ENCODE assay signal across 17 mouse cellular contexts in the genomic region with DNA sequence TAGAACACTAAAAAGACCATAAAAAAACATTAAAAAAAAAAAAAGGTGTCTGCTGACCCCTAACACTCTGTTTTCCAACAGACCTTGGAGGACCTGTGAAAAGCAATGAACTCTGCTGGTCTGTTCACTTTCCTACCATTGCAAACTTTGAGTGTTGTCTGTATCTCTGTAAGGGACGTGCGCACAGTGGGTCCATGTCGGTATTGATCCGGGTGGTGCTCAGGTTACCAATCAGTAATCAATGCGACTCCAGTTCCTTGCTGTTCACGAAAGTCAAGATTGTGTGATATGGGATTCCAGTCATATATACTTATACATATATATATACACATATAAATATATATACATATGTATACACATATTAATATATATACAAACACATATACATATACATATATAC.
DNase-seq lines count a peak whose midpoint lies in the region; TF ChIP-seq lines count a peak whose summit lies in the region.
"Had no signal": no experiment of that assay in that cellular context is flagged by ENCODE, and none has a peak within 500 bp of the region (broad histone marks: within the 10 kb centered on the region; RNA-seq: fewer than 3 reads in every experiment).

No protein-coding gene starts in this region.

- no peak overlapping the region for H3K27ac ChIP-seq in gastrocnemius, adult 2 months
- H3K27ac ChIP-seq: embryonic facial prominence, embryonic 10.5 days; forebrain, embryonic 15.5 days; midbrain, embryonic 15.5 days; neural tube, embryonic 13.5 days had no signal

- peak; percentile 19 for DNase-seq in gastrocnemius, adult 2 months
- no peak for DNase-seq in gastrocnemius, postnatal 25 days
- DNase-seq in retina, postnatal 1 day: peak; percentile 18
- no peak for DNase-seq in retina, embryonic 14.5 days (ENCODE audit: low spot score)
- peak; percentile 7 for DNase-seq in Muller cell, postnatal 12 days (ENCODE audit: inconsistent ontology term)
- DNase-seq in yolk sac, embryonic 10.5 days (ENCODE audit: low spot score): no peak
- DNase-seq in frontal cortex, postnatal 14 days (ENCODE audit: low spot score in 2 of 2): no peak
- DNase-seq: cerebellum, adult 11 months; cerebellum, postnatal 25 days; heart, adult 18-20 months; heart, postnatal 4 days; kidney, postnatal 4 days; lung, adult 2 months had no signal

- no peak overlapping the region for H3K4me3 ChIP-seq in gastrocnemius, adult 2 months
- H3K4me3 ChIP-seq: embryonic facial prominence, embryonic 10.5 days; forebrain, embryonic 15.5 days; midbrain, embryonic 15.5 days; neural tube, embryonic 13.5 days had no signal

- intact Hi-C loops in gastrocnemius, adult 2 months (cut with DNase I): loop anchor here (10.0 kb wide), 1 partner anchor 1179 kb away; no protein-coding TSS in a partner anchor

- TF ChIP-seq CTCF in gastrocnemius, adult 2 months (IDR thresholded peaks at IDR 0.05): no peak

Comparison
In these comparisons a context has a peak if more than half of its experiments do, and no peak if none do; other contexts are left out.
1. DNase-seq: peak in gastrocnemius, adult 2 months (single experiment), retina, postnatal 1 day (single experiment) and Muller cell, postnatal 12 days (single experiment); none in gastrocnemius, postnatal 25 days (single experiment), retina, embryonic 14.5 days (single experiment), yolk sac, embryonic 10.5 days (single experiment) and frontal cortex, postnatal 14 days (0 of 2).